Mouse (Mus musculus): ENCODE measurements around the gene Etl4. TPM values are rescaled to one million over a fixed set of nuclear protein-coding genes. Genes with fewer than 3 reads are reported as not detected.

Gene Etl4
- polyA plus RNA-seq, 1 experiment from 2014 or later, result 27.7 TPM

DNA sequence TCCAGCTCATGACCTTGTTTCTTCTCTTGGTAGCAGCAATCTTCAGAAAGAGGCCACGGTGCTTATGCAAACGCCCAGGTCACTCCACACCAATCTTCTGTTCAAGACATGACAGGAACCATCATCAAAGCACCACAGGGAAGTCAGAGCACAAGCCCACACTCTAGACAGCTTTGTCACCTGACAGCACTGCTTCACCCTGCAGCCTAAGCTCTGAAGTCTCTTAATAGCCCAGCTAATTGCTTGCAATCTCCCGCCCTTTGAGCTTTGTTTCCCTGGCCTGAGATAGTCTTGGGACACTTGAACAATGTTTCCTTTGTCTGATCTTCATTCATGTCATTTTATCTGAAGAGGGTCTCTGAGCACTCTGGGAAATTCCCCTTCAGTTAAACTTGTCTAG is 779.8 kb downstream of the Etl4 start:
- no peak overlapping the region for H3K4me2 ChIP-seq (ENCODE audit: low read depth, low read length)
- H3K27me3 ChIP-seq (replicated peaks; ENCODE audit: control insufficient read depth, insufficient read depth, low read length), result no peaks in the 10 kb centered on the region
- peaks cover 27% of the 10 kb centered on the region for H3K4me1 ChIP-seq (ENCODE audit: control insufficient read depth, insufficient read depth, low read length)
- no peaks in the 10 kb centered on the region for H3K9me3 ChIP-seq (ENCODE audit: control insufficient read depth, low read length)
- H3K9ac ChIP-seq (ENCODE audit: low read depth, low read length), result no peak overlapping the region
- 42% methylated on average over 3 of the region's 3 CpGs for WGBS
- no peaks in the 10 kb centered on the region for H3K36me3 ChIP-seq (ENCODE audit: control insufficient read depth, insufficient read depth, low read length)
- ATAC-seq, result peak; percentile 90
- peak overlapping the region; percentile 86 for H3K27ac ChIP-seq (ENCODE audit: low read length)
- no peak overlapping the region for H3K4me3 ChIP-seq (ENCODE audit: low read length)

DNA sequence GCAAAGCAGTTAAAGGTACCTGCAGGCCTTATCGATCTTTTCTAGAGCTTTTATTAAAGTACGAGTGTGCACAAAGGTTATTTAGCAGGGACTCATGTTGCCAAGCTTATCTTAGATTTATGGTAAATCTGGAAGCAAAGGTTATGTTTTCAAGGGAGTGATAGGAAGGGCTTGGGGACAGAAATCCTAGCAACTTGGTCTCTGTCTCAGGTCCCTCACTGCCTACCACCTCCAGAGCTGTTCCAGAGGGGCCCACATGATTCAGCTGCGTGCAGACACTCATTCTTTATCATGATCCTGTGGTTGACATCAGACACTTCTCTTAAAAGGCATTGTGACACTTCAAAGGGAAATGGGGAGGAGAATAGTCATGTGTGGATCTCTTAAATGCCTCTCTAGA is 783.3 kb downstream of the Etl4 start:
- H3K4me1 ChIP-seq (ENCODE audit: control insufficient read depth, insufficient read depth, low read length), result peaks cover 30% of the 10 kb centered on the region
- peak; percentile 67 for ATAC-seq
- 57% methylated on average over 3 of the region's 3 CpGs for WGBS
- H3K4me3 ChIP-seq (ENCODE audit: low read length), result no peak overlapping the region
- H3K9me3 ChIP-seq (ENCODE audit: control insufficient read depth, low read length), result no peaks in the 10 kb centered on the region
- H3K9ac ChIP-seq (ENCODE audit: low read depth, low read length), result no peak overlapping the region
- H3K27me3 ChIP-seq (replicated peaks; ENCODE audit: control insufficient read depth, insufficient read depth, low read length), result no peaks in the 10 kb centered on the region
- no peaks in the 10 kb centered on the region for H3K36me3 ChIP-seq (ENCODE audit: control insufficient read depth, insufficient read depth, low read length)
- no peak overlapping the region for H3K4me2 ChIP-seq (ENCODE audit: low read depth, low read length)
- H3K27ac ChIP-seq (ENCODE audit: low read length), result peak overlapping the region; percentile 76

DNA sequence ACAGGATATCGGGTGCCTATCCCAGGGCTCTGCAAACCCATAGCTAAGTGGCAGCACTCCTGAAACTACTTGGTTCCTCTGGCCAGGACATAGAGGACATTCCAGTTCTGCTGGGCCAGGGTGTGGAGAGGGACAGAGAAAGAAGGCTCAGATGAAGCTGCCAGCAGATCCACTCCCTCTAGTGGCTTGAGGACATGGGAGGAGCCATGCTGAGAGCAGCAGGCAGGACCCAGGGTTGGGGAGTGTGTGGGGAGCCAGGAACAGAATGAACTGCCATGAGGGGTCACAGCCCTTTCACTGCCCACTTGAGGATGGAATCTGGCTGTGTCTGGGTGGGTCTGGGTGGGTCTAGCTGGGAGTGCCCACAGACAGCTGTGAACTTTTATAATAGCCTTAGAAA is 784.2 kb downstream of the Etl4 start:
- H3K9me3 ChIP-seq (ENCODE audit: control insufficient read depth, low read length), result no peaks in the 10 kb centered on the region
- peaks cover 22% of the 10 kb centered on the region for H3K4me1 ChIP-seq (ENCODE audit: control insufficient read depth, insufficient read depth, low read length)
- no peak overlapping the region for H3K4me2 ChIP-seq (ENCODE audit: low read depth, low read length)
- no peaks in the 10 kb centered on the region for H3K27me3 ChIP-seq (replicated peaks; ENCODE audit: control insufficient read depth, insufficient read depth, low read length)
- ATAC-seq, result no peak
- 70% methylated on average over 1 of the region's 1 CpGs for WGBS
- peak overlapping the region; percentile 76 for H3K27ac ChIP-seq (ENCODE audit: low read length)
- H3K9ac ChIP-seq (ENCODE audit: low read depth, low read length), result no peak overlapping the region
- no peak overlapping the region for H3K4me3 ChIP-seq (ENCODE audit: low read length)
- no peaks in the 10 kb centered on the region for H3K36me3 ChIP-seq (ENCODE audit: control insufficient read depth, insufficient read depth, low read length)

DNA sequence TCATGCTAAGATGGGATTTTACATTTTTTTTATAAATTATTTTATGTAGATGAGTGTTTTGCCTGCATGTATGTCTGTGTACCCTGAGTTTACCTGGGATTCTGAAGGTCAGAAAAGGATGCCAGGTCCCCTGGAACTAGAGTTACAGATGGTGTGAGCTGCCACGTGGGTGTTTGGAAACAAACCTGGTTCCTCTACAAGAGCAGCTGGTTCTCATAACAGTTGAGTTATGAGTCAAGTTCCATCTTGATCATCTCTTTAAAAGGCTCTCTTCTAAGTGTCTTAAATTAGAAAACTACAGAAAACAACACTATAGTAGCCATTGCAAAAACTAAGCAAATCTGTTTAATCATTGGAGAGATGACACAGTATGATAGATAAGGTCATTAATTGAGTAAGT is 788.1 kb downstream of the Etl4 start:
- Histone ChIP-seq H3K4me2 (ENCODE audit: low read depth, low read length) (no peak overlapping the region), H3K4me3 (ENCODE audit: low read length) (no peak overlapping the region), H3K4me1 (ENCODE audit: control insufficient read depth, insufficient read depth, low read length) (peaks cover 10% of the 10 kb centered on the region; the same call in 1 of the 2 replicates), H3K9ac (ENCODE audit: low read depth, low read length) (no peak overlapping the region), H3K9me3 (ENCODE audit: control insufficient read depth, low read length) (no peaks in the 10 kb centered on the region), H3K27ac (ENCODE audit: low read length) (no peak overlapping the region), H3K36me3 (ENCODE audit: control insufficient read depth, insufficient read depth, low read length) (no peaks in the 10 kb centered on the region), H3K27me3 (replicated peaks; ENCODE audit: control insufficient read depth, insufficient read depth, low read length) (no peaks in the 10 kb centered on the region)
- no peak for ATAC-seq
- 62% methylated on average over 1 of the region's 1 CpGs for WGBS

DNA sequence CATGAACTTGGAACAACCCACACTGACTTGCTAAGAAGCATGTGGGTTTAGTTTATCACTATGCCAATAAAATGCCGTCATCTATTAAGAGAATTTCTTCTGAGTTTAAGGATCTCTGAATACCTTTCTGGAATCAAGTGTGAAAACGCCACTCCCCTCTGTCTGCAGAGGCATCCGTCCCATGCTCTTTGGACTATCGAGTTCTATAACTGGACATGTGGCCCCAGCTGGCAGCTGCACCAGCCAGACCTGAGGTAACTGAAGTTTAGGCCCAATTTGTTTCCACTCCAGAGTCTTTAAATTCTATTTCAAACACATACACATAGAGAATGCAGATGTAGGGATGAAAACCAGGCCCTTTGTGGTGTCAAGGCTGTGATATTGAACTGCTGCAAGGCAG is 795.5 kb downstream of the Etl4 start:
- Histone ChIP-seq H3K9ac (ENCODE audit: low read depth, low read length) (no peak overlapping the region), H3K27me3 (replicated peaks; ENCODE audit: control insufficient read depth, insufficient read depth, low read length) (no peaks in the 10 kb centered on the region), H3K4me3 (ENCODE audit: low read length) (no peak overlapping the region), H3K36me3 (ENCODE audit: control insufficient read depth, insufficient read depth, low read length) (no peaks in the 10 kb centered on the region), H3K4me2 (ENCODE audit: low read depth, low read length) (no peak overlapping the region), H3K27ac (ENCODE audit: low read length) (peak overlapping the region; percentile 29; the same call in 1 of the 2 replicates), H3K9me3 (ENCODE audit: control insufficient read depth, low read length) (no peaks in the 10 kb centered on the region), H3K4me1 (ENCODE audit: control insufficient read depth, insufficient read depth, low read length) (0 out of 2 replicates have a peak, but pooled peaks cover 3% of the 10 kb centered on the region)
- ATAC-seq, result peak; percentile 57; the same call in 1 of the 2 replicates
- WGBS, result 38% methylated on average over 4 of the region's 4 CpGs

DNA sequence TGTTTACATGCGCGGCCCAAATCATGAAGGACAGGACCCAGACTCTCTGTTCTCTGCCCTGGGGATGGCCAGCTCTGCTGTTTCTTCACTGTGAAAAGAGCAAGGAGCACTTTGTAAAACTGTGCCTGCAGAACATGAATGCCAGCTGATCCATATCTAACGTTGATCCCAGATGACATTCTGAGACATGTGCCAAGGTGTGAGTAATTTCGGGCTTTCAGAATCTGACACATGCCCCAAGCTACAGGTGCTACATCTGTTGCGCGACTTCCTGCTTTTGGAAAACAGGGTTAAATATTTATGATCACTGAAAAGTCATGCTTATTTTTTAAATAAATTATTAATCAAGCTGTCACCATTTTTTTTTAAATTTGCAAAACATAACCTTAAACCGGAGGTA is 801.0 kb downstream of the Etl4 start:
- H3K9ac ChIP-seq (ENCODE audit: low read depth, low read length), result no peak overlapping the region
- WGBS, result 80% methylated on average over 7 of the region's 7 CpGs
- H3K4me3 ChIP-seq (ENCODE audit: low read length), result no peak overlapping the region
- no peaks in the 10 kb centered on the region for H3K9me3 ChIP-seq (ENCODE audit: control insufficient read depth, low read length)
- no peaks in the 10 kb centered on the region for H3K27me3 ChIP-seq (replicated peaks; ENCODE audit: control insufficient read depth, insufficient read depth, low read length)
- 0 out of 2 replicates have a peak, but pooled peaks have one; percentile 36 for ATAC-seq
- H3K4me1 ChIP-seq (ENCODE audit: control insufficient read depth, insufficient read depth, low read length), result 0 out of 2 replicates have a peak, but pooled peaks cover 2% of the 10 kb centered on the region
- peak overlapping the region; percentile 59 for H3K27ac ChIP-seq (ENCODE audit: low read length)
- H3K4me2 ChIP-seq (ENCODE audit: low read depth, low read length), result no peak overlapping the region
- H3K36me3 ChIP-seq (ENCODE audit: control insufficient read depth, insufficient read depth, low read length), result no peaks in the 10 kb centered on the region

DNA sequence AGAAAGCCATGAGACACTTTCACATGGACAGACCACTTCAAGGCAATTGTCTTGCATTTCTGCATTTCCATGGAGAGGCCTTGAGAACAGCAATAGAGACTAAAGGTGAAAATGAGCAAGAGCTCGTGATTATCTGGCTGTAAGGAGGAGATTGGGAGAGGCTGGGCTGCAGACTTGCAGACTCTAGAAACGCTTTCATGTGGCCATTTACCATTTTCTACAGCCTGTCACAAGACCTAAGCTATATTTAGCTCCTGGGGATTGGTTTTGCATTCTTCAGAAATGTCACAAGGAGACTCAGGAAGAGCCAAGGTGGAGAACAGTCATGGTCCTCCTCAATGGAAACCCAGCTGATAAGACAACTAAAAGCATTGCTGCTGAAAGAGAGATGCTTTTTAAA is 801.4 kb downstream of the Etl4 start:
- H3K9ac ChIP-seq (ENCODE audit: low read depth, low read length), result no peak overlapping the region
- H3K27ac ChIP-seq (ENCODE audit: low read length), result peak overlapping the region; percentile 59; the same call in 1 of the 2 replicates
- H3K4me1 ChIP-seq (ENCODE audit: control insufficient read depth, insufficient read depth, low read length), result 0 out of 2 replicates have a peak, but pooled peaks cover 2% of the 10 kb centered on the region
- H3K9me3 ChIP-seq (ENCODE audit: control insufficient read depth, low read length), result no peaks in the 10 kb centered on the region
- no peak overlapping the region for H3K4me3 ChIP-seq (ENCODE audit: low read length)
- 34% methylated on average over 2 of the region's 2 CpGs for WGBS
- H3K4me2 ChIP-seq (ENCODE audit: low read depth, low read length), result no peak overlapping the region
- no peaks in the 10 kb centered on the region for H3K27me3 ChIP-seq (replicated peaks; ENCODE audit: control insufficient read depth, insufficient read depth, low read length)
- H3K36me3 ChIP-seq (ENCODE audit: control insufficient read depth, insufficient read depth, low read length), result no peaks in the 10 kb centered on the region
- peak; percentile 88 for ATAC-seq

DNA sequence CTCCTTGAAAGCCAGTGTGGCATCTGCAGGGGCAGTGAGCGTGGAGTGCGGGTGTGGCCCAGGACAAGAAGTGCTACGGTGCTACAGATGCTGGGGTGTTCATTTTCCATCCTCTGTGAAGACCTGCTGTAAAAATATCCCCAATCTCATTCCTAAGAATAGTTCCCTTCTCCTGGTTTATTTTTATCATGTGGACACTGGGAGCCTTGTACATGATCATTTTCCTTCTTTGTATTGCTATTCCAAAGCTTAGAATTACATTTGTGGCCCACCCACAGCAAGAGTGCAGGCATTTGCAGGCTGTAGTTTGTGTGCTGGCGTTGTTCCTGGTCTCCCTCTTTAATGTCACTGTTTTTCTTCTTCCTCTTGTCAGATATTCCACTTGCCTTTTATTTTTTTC is 809.5 kb downstream of the Etl4 start:
- Histone ChIP-seq H3K4me3 (ENCODE audit: low read length) (no peak overlapping the region), H3K27ac (ENCODE audit: low read length) (no peak overlapping the region), H3K9ac (ENCODE audit: low read depth, low read length) (no peak overlapping the region), H3K4me2 (ENCODE audit: low read depth, low read length) (no peak overlapping the region), H3K36me3 (ENCODE audit: control insufficient read depth, insufficient read depth, low read length) (no peaks in the 10 kb centered on the region), H3K9me3 (ENCODE audit: control insufficient read depth, low read length) (no peaks in the 10 kb centered on the region), H3K27me3 (replicated peaks; ENCODE audit: control insufficient read depth, insufficient read depth, low read length) (no peaks in the 10 kb centered on the region), H3K4me1 (ENCODE audit: control insufficient read depth, insufficient read depth, low read length) (peaks cover 27% of the 10 kb centered on the region)
- WGBS, result 71% methylated on average over 4 of the region's 4 CpGs
- ATAC-seq, result no peak

DNA sequence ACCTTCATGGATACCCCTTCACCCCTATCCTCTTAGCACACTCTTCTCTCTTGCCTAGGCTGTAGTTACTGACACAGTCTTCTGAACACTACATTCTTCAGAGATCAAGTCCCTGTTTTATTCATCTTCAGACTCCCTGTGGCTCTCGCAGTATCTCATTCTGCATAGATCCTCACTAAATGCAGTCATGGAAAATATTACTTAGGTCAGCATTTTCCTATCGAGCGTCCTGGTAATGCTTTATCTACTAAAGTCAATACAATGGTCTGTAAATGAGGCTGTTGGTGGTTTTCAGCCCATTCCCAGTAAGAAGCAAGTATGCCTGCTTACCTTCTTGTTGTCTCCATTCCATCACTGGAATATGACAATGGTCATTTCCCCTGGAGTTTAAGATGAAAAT is 811.5 kb downstream of the Etl4 start:
- no peak overlapping the region for H3K9ac ChIP-seq (ENCODE audit: low read depth, low read length)
- no peaks in the 10 kb centered on the region for H3K27me3 ChIP-seq (replicated peaks; ENCODE audit: control insufficient read depth, insufficient read depth, low read length)
- H3K4me1 ChIP-seq (ENCODE audit: control insufficient read depth, insufficient read depth, low read length), result peaks cover 27% of the 10 kb centered on the region
- no peaks in the 10 kb centered on the region for H3K9me3 ChIP-seq (ENCODE audit: control insufficient read depth, low read length)
- no peak overlapping the region for H3K4me2 ChIP-seq (ENCODE audit: low read depth, low read length)
- 71% methylated on average over 3 of the region's 3 CpGs for WGBS
- ATAC-seq, result no peak
- H3K4me3 ChIP-seq (ENCODE audit: low read length), result no peak overlapping the region
- H3K36me3 ChIP-seq (ENCODE audit: control insufficient read depth, insufficient read depth, low read length), result no peaks in the 10 kb centered on the region
- no peak overlapping the region for H3K27ac ChIP-seq (ENCODE audit: low read length)

Measured in intestine, embryonic 16.5 days (tissue).